Mouse (Mus musculus) limb, embryonic 14.5 days (tissue): ENCODE results near the gene Spib. TPM values are rescaled to one million over a fixed set of nuclear protein-coding genes. Genes with fewer than 3 reads are reported as not detected.

Experiments used
- ATAC-seq: fragments of 200-750 bp; cut with Nextera tagmentation; 2 replicates; pipeline ENCODE4 v1.8.0; 2017; ENCODE audit warnings: low read depth, moderate number of reproducible peaks, moderate TSS enrichment; ENCODE audit not compliant: low FRiP score
- DNase-seq: peaks from one replicate; pipeline ENCODE4 v3.0.0-alpha.2; 2015; ENCODE audit warnings: low spot score
- H3K27ac ChIP-seq: fragments of 300-500 bp; sonication (generic); replicated peaks from 2 replicates; pipeline ENCODE4 v1.5.1; 2014; ENCODE audit warnings: low read depth, mild to moderate bottlenecking, low read length, moderate library complexity, mixed read lengths
- H3K27me3 ChIP-seq: fragments of 300-500 bp; sonication (generic); 2 replicates; pipeline ENCODE4 v1.6.1; 2014; ENCODE audit warnings: low read length, mixed read lengths; ENCODE audit not compliant: control insufficient read depth, insufficient read depth
- H3K36me3 ChIP-seq: fragments of 300-500 bp; sonication (generic); 2 replicates; pipeline ENCODE4 v1.6.1; 2014; ENCODE audit warnings: mild to moderate bottlenecking, low read length, moderate library complexity, mixed read lengths; ENCODE audit not compliant: control insufficient read depth, insufficient read depth
- H3K4me1 ChIP-seq: fragments of 300-500 bp; sonication (generic); 2 replicates; pipeline ENCODE4 v1.6.1; 2014; ENCODE audit warnings: antibody characterized with exemption, low read length, mixed read lengths; ENCODE audit not compliant: control insufficient read depth, insufficient read depth
- H3K4me2 ChIP-seq: fragments of 300-500 bp; sonication (generic); replicated peaks from 2 replicates; pipeline ENCODE4 v1.6.1; 2014; ENCODE audit warnings: low read depth, mild to moderate bottlenecking, low read length, moderate library complexity; ENCODE audit not compliant: severe bottlenecking
- H3K4me3 ChIP-seq: fragments of 300-500 bp; sonication (generic); replicated peaks from 2 replicates; pipeline ENCODE4 v1.5.1; 2014; ENCODE audit warnings: low read length
- H3K9ac ChIP-seq: fragments of 300-500 bp; sonication (generic); 2 replicates; pipeline ENCODE4 v1.6.1; 2014; ENCODE audit warnings: mild to moderate bottlenecking, low read depth, low read length, moderate library complexity; ENCODE audit not compliant: severe bottlenecking
- H3K9me3 ChIP-seq: fragments of 300-500 bp; sonication (generic); 2 replicates; pipeline ENCODE4 v1.6.1; 2016; ENCODE audit warnings: low read length; ENCODE audit not compliant: control insufficient read depth
- POLR2A ChIP-seq: fragments of 200-500 bp; IDR thresholded peaks from 2 replicates; pipeline ENCODE4 v1.8.0; 2012; ENCODE audit warnings: inconsistent platforms, mild to moderate bottlenecking, moderate library complexity, borderline replicate concordance; ENCODE audit not compliant: insufficient read depth, insufficient read length; ENCODE audit errors: extremely low read depth
- WGBS: fragments of 180-500 bp; shearing (Covaris S2); extraction: QIAGEN DNeasy Blood & Tissue Kit; methylation state at CpG from one replicate; pipeline ENCODE4 v1.1.7; 2014; 5-methylcytosine and 5-hydroxymethylcytosine counted together
- polyA plus RNA-seq, 2 experiments: library from polyadenylated mRNA; depleted of rRNA in 1 of 2; stranded (reverse) in 1 of 2; unstranded in 1 of 2; fragments of >200 nt; fragmentation: Nextera tagmentation in 1 of 2; extraction: Ambion mirVana in 1 of 2; gene quantifications; 2 replicates each; pipeline versions ENCODE4 v1.2.1 to v1.2.3; 2012 to 2014

Spib gene
- polyA plus RNA-seq, 2 experiments: 0.59 to 1.1 TPM

DNA sequence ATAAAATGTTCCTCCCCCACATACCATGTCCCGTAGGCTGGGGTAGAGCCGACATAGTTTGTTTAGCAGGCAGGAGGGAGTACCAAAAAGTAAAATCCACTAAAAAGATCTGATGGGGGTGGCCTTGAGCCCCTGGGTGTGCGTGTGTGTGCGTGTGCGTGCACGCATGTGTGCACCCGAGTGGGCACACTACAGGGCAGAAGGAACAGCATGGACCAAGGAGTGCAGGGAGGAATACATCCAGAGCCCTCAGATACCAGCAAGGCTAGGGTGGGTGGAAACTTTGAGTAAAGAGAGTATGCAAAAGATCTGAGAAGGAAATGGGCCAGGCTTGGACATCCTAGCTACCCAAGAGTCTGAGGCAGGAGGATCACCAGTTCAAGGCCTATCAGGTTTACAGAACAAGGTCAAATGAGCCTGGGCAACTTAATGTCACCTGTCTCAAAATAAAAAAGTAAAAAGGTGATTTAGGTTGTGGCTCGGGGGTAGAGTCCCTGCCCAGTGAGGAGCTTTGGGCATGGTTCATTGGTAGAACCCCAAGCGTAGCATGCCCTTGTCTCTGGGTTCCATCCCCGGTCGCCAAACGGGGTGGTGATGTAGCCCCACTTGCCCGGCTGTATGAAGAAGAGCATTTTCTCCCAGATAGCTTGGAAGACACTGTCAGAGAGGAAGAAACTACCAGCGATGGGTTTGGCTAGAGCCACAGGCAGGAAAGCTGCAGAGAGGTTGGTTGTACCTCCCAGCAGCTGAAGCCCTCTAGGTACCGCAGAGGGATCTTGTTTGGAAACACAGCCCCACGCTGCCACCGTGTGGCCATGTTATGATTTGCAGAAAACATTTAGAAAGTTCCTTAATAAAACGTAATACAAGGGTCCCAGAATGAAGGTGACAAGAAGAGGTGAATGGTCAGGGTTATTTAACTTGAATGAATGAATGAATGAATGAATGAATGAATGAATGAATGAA, 28.8 kb upstream of the Spib start:
- Histone ChIP-seq H3K4me2 (no peak overlapping the region), H3K27ac (no peak overlapping the region), H3K36me3 (no peaks in the 10 kb centered on the region), H3K27me3 (no peaks in the 10 kb centered on the region), H3K9me3 (no peaks in the 10 kb centered on the region), H3K4me1 (no peaks in the 10 kb centered on the region), H3K9ac (no peak overlapping the region), H3K4me3 (no peak overlapping the region)
- ATAC-seq: peak; percentile 62; the same call in 1 of the 2 replicates
- DNase-seq: peak; percentile 88
- no peak for TF ChIP-seq POLR2A
- WGBS: 53% methylated on average over 18 of the region's 18 CpGs

DNA sequence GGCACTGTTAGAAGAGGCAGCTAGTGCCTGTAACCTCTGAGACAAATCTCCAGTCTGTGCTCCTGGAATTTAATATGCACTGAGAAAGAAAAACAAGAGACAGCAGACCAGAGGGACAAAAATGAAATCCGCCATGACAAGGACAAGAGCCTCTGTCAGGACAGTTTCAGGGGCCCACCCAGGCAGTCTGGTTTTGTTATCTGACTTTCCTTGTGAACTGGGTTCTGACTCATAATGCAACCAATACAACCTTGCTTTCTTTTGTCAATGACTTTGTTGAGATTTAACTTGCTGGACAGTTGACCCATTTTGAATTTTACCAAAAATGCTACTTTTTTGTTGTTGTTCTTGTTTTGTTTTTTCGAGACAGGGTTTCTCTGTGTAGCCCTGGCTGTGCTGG, 25.8 kb upstream of the Spib start:
- Histone ChIP-seq H3K36me3 (no peaks in the 10 kb centered on the region), H3K9ac (no peak overlapping the region), H3K4me1 (peaks cover 5% of the 10 kb centered on the region), H3K27me3 (no peaks in the 10 kb centered on the region), H3K4me2 (no peak overlapping the region), H3K9me3 (no peaks in the 10 kb centered on the region), H3K4me3 (no peak overlapping the region), H3K27ac (no peak overlapping the region)
- ATAC-seq: no peak
- no peak for TF ChIP-seq POLR2A
- no peak for DNase-seq
- 70% methylated on average over 2 of the region's 2 CpGs for WGBS

DNA sequence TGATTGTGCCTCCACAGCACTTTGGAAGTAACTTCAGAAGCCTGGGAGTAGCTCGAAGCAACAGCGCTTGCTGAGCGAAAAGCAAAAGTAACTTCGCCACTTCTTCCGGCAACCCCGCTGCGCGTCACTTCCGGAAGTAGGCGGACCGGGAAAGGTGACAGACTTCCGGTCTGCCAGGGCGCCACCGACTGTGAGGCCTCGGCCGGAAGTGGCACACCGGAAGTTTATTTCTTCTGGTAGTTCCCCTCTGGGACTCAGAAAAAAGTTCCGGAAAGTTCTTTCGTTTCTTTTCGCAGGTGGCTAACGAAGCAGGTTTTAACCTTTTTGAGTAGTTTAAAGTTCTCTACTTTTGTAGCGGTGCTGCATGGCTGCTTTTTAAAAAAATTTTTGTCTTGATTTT, 22.0 kb upstream of the Spib start, which contains the start of gene Nr1h2:
Nr1h2 (minus strand) TSS at position 126 of the 400 bp plus-strand sequence.
- peak within 1 kb of the TSS; percentile 96 for H3K27ac ChIP-seq
- peak within 1 kb of the TSS; percentile 93 for H3K4me3 ChIP-seq
- H3K9me3 ChIP-seq: no peaks in the 10 kb centered on the region
- H3K4me1 ChIP-seq: peaks cover 6% of the 10 kb centered on the region
- peak within 1 kb of the TSS; percentile 55 for H3K9ac ChIP-seq
- H3K36me3 ChIP-seq: peaks cover 26% of the 10 kb centered on the region
- WGBS: under 1% methylated on average over 22 of the region's 22 CpGs
- DNase-seq: peak; percentile 99
- H3K27me3 ChIP-seq: no peaks in the 10 kb centered on the region
- ATAC-seq: peak; percentile 86
- H3K4me2 ChIP-seq: peak within 1 kb of the TSS; percentile 56
- no peak for TF ChIP-seq POLR2A

DNA sequence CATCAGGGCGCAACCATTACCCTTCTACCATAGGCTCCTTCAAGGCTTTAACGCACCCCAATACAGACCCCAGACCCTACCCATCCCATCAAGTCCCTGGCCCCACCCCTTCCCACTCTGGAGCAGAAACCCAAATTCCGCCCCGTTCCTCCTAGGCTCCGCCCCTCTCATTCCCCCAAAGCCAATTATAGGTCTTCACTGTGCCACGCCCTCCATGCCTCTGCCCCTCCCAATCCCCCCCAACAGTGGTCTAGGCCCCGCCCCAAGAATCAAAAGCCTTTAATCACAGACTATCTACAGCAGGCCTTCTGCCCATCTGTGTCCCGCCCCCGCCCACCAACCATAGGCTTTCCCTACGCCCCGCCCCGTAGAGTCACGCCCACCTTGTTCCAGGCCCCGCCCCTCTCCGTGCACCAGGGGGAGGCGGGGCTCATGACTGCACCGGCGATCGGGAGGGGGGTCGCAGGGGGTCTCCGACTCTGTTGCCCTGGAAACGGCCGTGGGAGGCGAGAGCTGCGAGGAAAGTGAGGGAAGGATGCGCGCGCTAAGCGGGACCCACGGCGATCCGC, 21.4 kb upstream of the Spib start:
- Histone ChIP-seq H3K9me3 (no peaks in the 10 kb centered on the region), H3K36me3 (peaks cover 26% of the 10 kb centered on the region), H3K4me1 (peaks cover 6% of the 10 kb centered on the region), H3K27me3 (no peaks in the 10 kb centered on the region), H3K27ac (peak overlapping the region; percentile 96), H3K4me3 (peak overlapping the region; percentile 93), H3K4me2 (peak overlapping the region; percentile 56), H3K9ac (peak overlapping the region; percentile 55)
- WGBS: 2% methylated on average over 28 of the region's 32 CpGs
- DNase-seq (peak; percentile 90), ATAC-seq (peak; percentile 84)
- no peak for TF ChIP-seq POLR2A

DNA sequence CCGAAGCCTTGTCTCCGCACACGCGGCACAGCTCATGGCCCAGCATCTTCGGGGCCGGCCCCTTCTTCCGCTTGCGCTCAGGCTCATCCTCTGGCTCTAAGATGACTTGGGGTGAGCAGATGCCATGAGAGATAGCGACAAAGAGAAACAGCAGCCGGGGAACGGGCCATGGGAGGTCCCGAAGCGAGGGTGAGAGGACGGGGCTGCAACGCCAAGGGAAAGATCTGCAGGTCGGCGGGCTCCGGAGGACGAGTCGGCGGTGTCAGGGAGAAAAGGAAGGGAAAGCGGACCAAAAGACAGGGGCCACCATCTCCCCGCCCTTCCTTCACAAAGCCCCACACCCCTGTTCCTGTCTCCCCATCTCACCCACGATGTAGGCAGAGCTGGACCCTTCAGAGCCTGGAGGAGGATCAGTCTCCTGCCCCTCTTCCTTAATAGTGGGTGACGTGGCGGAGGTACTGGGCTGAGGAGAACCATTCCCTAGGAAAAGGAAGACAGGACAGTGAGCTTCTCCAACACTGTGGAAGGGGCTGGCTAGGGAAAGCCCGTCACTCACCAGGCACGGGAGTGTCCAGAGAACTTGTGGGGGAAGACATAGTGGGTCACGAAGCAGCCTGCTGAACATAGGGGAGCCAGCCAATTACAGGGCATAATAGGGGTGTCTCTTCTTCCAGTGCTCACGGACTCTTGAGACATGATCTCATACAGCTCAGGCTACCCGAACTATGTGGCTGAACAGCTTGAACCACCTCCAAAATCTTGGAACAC, 20.5 kb upstream of the Spib start:
- Histone ChIP-seq H3K4me3 (peak overlapping the region; percentile 93), H3K36me3 (peaks cover 26% of the 10 kb centered on the region), H3K4me2 (peak overlapping the region; percentile 56), H3K4me1 (peaks cover 12% of the 10 kb centered on the region), H3K9ac (no peak overlapping the region), H3K27me3 (no peaks in the 10 kb centered on the region), H3K27ac (0 out of 2 replicates have a peak overlapping the region, but pooled peaks have one; percentile 96), H3K9me3 (no peaks in the 10 kb centered on the region)
- WGBS: 86% methylated on average over 29 of the region's 31 CpGs
- ATAC-seq (no peak), DNase-seq (no peak)
- TF ChIP-seq POLR2A: no peak
